24 mouse cellular contexts compared by ENCODE assay signal in the genomic region with DNA sequence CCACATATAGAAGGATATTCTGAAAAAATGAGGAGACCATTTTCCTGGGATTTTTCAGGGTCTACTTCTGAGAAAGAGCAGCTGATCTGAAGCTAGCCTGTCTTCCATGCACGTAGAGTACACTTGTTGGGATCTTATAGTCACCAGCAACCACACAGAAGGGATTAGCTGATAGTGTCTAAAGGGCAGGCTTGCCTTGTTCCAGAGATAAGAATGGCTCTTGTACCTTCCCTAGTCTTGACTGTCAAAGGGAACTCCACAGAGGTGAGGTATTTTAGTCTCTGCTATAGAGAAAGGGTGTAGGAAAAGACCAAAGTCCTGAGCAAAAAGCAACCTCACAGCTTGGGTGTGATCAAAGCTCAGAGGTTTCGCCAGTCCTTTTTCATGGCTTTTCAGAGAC. TPM values are rescaled to one million over a fixed set of nuclear protein-coding genes. Genes with fewer than 3 reads are reported as not detected.
DNase-seq lines count a peak whose midpoint lies in the region; ATAC-seq lines count a peak whose summit lies in the region.
"Had no signal": no experiment of that assay in that cellular context is flagged by ENCODE, and none has a peak within 500 bp of the region (broad histone marks: within the 10 kb centered on the region; RNA-seq: fewer than 3 reads in every experiment).

No protein-coding gene starts in this region.

- H3K9ac ChIP-seq in liver, embryonic 11.5 days (ENCODE audit: low read depth, low read length): no peak overlapping the region
- H3K9ac ChIP-seq in liver, embryonic 12.5 days: no peak overlapping the region
- H3K9ac ChIP-seq in liver, embryonic 16.5 days (ENCODE audit: low read depth, low read length): no peak overlapping the region
- H3K9ac ChIP-seq: embryonic facial prominence, embryonic 12.5 days; forebrain, embryonic 15.5 days; heart, embryonic 15.5 days; hindbrain, embryonic 14.5 days had no signal

- no peaks in the 10 kb centered on the region for H3K4me1 ChIP-seq in liver, embryonic 11.5 days (replicated peaks; ENCODE audit: control insufficient read depth, insufficient read depth, low read length)
- H3K4me1 ChIP-seq in liver, embryonic 12.5 days: peaks cover 17% of the 10 kb centered on the region; the same call in 1 of the 2 replicates
- H3K4me1 ChIP-seq in liver, embryonic 16.5 days (ENCODE audit: control insufficient read depth, low read depth, low read length): no peaks in the 10 kb centered on the region
- H3K4me1 ChIP-seq: embryonic facial prominence, embryonic 12.5 days; forebrain, embryonic 15.5 days; hindbrain, embryonic 10.5 days had no signal

- ATAC-seq in liver, embryonic 11.5 days (replicated peaks; ENCODE audit: low FRiP score): peak; percentile 76
- ATAC-seq in liver, embryonic 12.5 days: peak; percentile 75
- ATAC-seq in liver, embryonic 16.5 days (ENCODE audit: low read depth): peak; percentile 75
- ATAC-seq in CD4-positive, CD25-positive, alpha-beta regulatory T cell, adult 4 months: no peak
- ATAC-seq: activated CD4-positive, CD25-positive, alpha-beta regulatory T cell, adult 4 months; forebrain, embryonic 15.5 days; Patski had no signal

- H3K9me3 ChIP-seq in liver, embryonic 11.5 days (ENCODE audit: control insufficient read depth, low read length): no peaks in the 10 kb centered on the region
- H3K9me3 ChIP-seq in liver, embryonic 12.5 days (replicated peaks): no peaks in the 10 kb centered on the region
- no peaks in the 10 kb centered on the region for H3K9me3 ChIP-seq in liver, embryonic 16.5 days (replicated peaks; ENCODE audit: control insufficient read depth, low read length)
- H3K9me3 ChIP-seq: embryonic facial prominence, embryonic 12.5 days; forebrain, embryonic 15.5 days; heart, embryonic 15.5 days; hindbrain, embryonic 10.5 days had no signal

- no peak overlapping the region for H3K4me2 ChIP-seq in liver, embryonic 11.5 days
- H3K4me2 ChIP-seq in liver, embryonic 12.5 days: no peak overlapping the region
- H3K4me2 ChIP-seq in liver, embryonic 16.5 days (ENCODE audit: low read depth, low read length): no peak overlapping the region
- H3K4me2 ChIP-seq: embryonic facial prominence, embryonic 12.5 days; forebrain, embryonic 15.5 days; heart, embryonic 11.5 days; heart, embryonic 15.5 days; hindbrain, embryonic 14.5 days had no signal

- 68% methylated on average over 2 of the region's 2 CpGs for WGBS in liver, embryonic 11.5 days
- 49% methylated on average over 2 of the region's 2 CpGs for WGBS in liver, embryonic 12.5 days (ENCODE audit: insufficient replicate concordance)
- WGBS in liver, embryonic 16.5 days (ENCODE audit: insufficient replicate concordance): 49% methylated on average over 2 of the region's 2 CpGs

- no peak overlapping the region for H3K27ac ChIP-seq in liver, embryonic 11.5 days (ENCODE audit: low read depth, low read length)
- no peak overlapping the region for H3K27ac ChIP-seq in liver, embryonic 12.5 days
- no peak overlapping the region for H3K27ac ChIP-seq in liver, embryonic 16.5 days (ENCODE audit: low read length)
- H3K27ac ChIP-seq: embryonic facial prominence, embryonic 12.5 days; forebrain, embryonic 15.5 days; heart, adult 2 months; heart, embryonic 15.5 days; hindbrain, embryonic 10.5 days; hindbrain, embryonic 14.5 days had no signal

- no peaks in the 10 kb centered on the region for H3K36me3 ChIP-seq in liver, embryonic 11.5 days (ENCODE audit: control insufficient read depth, insufficient read depth, low read length)
- H3K36me3 ChIP-seq in liver, embryonic 12.5 days: no peaks in the 10 kb centered on the region
- no peaks in the 10 kb centered on the region for H3K36me3 ChIP-seq in liver, embryonic 16.5 days (ENCODE audit: control insufficient read depth, insufficient read depth)
- H3K36me3 ChIP-seq: embryonic facial prominence, embryonic 12.5 days; forebrain, embryonic 15.5 days; heart, embryonic 15.5 days; hindbrain, embryonic 10.5 days had no signal

- H3K27me3 ChIP-seq in liver, embryonic 11.5 days (replicated peaks; ENCODE audit: control insufficient read depth, insufficient read depth, low read length): no peaks in the 10 kb centered on the region
- no peaks in the 10 kb centered on the region for H3K27me3 ChIP-seq in liver, embryonic 12.5 days (replicated peaks)
- no peaks in the 10 kb centered on the region for H3K27me3 ChIP-seq in liver, embryonic 16.5 days (ENCODE audit: control insufficient read depth, insufficient read depth, low read depth, low read length)
- H3K27me3 ChIP-seq: CH12.LX; embryonic facial prominence, embryonic 12.5 days; forebrain, embryonic 15.5 days; heart, embryonic 15.5 days; Patski had no signal

- H3K4me3 ChIP-seq in liver, embryonic 11.5 days (ENCODE audit: low read depth, low read length): no peak overlapping the region
- H3K4me3 ChIP-seq in liver, embryonic 12.5 days: no peak overlapping the region
- H3K4me3 ChIP-seq in liver, embryonic 16.5 days (ENCODE audit: low read depth, low read length): no peak overlapping the region
- H3K4me3 ChIP-seq: embryonic facial prominence, embryonic 12.5 days; forebrain, embryonic 15.5 days; heart, adult 2 months; heart, embryonic 15.5 days; hindbrain, embryonic 10.5 days had no signal

- DNase-seq in liver, embryonic 11.5 days (ENCODE audit: low spot score): no peak
- DNase-seq in liver: no peak
- DNase-seq in cerebellum, adult 9-10 months: no peak
- DNase-seq in gastrocnemius, postnatal 25 days: no peak
- no peak for DNase-seq in neural tube, embryonic 10.5 days (ENCODE audit: extremely low spot score, low spot score)
- DNase-seq: adrenal gland, postnatal 14 days; cerebellum, adult 2 months; cerebellum, postnatal 14 days; gastrocnemius, postnatal 10 days; heart, adult 2 months; heart, postnatal 14 days had no signal

RNA-seq across cellular contexts. Expression of gene Slc9a3, which starts 26.1 kb away (rescaled TPM):
- not detected in 2 replicates for polyA plus RNA-seq in liver, embryonic 11.5 days (2014; fragmentation: Nextera tagmentation; extraction: Ambion mirVana)
- polyA plus RNA-seq in liver, embryonic 12.5 days (2016; fragmentation: Nextera tagmentation; extraction: Ambion mirVana): not detected in 2 replicates
- polyA plus RNA-seq in liver, embryonic 16.5 days (2015; fragmentation: Nextera tagmentation; extraction: Ambion mirVana): 0.02 TPM in 1 of 2 replicates, not detected in the other
- total RNA-seq in gastrocnemius, postnatal 25 days (2021): under 1 TPM; 0.13 to 0.32 TPM
- polyA plus RNA-seq in CD4-positive, CD25-positive, alpha-beta regulatory T cell, adult 4 months (2017; shearing (Covaris generic)): not detected
- total RNA-seq: CH12.LX had no signal
- polyA plus RNA-seq: activated CD4-positive, CD25-positive, alpha-beta regulatory T cell, adult 4 months; embryonic facial prominence, embryonic 12.5 days; forebrain, embryonic 11.5 days; forebrain, embryonic 15.5 days; heart, embryonic 11.5 days; hindbrain, embryonic 10.5 days; Patski had no signal
